Mouse (Mus musculus) adrenal gland, postnatal 10 days (tissue): Measurements from ENCODE around the gene Dennd1a. TPM values are rescaled to one million over a fixed set of nuclear protein-coding genes. Genes with fewer than 3 reads are reported as not detected.

Experiments
- DNase-seq: peaks from one replicate; pipeline ENCODE4 v3.0.0; 2021; ENCODE audit warnings: mixed read lengths
- long read RNA-seq, 2 experiments: library from polyadenylated mRNA; stranded (forward); transcript quantifications; one replicate each; pipeline ENCODE4 v2.0.0; 2021
- total RNA-seq, 2 experiments: library from RNA; stranded (reverse); gene quantifications; 2 replicates each; pipeline ENCODE4 v1.2.3; 2021

Dennd1a gene
- 10 to 100 TPM; 16.7 to 25.0 TPM for total RNA-seq
- long read RNA-seq, experiment 1, partial matches to known transcripts, result 0 of 5 reads
- long read RNA-seq, experiment 1, other reads (novel, unspliced or antisense), result 5 of 5 reads
- long read RNA-seq, experiment 2, partial matches to known transcripts, result 1 of 4 reads
- long read RNA-seq, experiment 2, other reads (novel, unspliced or antisense), result 3 of 4 reads

DNA sequence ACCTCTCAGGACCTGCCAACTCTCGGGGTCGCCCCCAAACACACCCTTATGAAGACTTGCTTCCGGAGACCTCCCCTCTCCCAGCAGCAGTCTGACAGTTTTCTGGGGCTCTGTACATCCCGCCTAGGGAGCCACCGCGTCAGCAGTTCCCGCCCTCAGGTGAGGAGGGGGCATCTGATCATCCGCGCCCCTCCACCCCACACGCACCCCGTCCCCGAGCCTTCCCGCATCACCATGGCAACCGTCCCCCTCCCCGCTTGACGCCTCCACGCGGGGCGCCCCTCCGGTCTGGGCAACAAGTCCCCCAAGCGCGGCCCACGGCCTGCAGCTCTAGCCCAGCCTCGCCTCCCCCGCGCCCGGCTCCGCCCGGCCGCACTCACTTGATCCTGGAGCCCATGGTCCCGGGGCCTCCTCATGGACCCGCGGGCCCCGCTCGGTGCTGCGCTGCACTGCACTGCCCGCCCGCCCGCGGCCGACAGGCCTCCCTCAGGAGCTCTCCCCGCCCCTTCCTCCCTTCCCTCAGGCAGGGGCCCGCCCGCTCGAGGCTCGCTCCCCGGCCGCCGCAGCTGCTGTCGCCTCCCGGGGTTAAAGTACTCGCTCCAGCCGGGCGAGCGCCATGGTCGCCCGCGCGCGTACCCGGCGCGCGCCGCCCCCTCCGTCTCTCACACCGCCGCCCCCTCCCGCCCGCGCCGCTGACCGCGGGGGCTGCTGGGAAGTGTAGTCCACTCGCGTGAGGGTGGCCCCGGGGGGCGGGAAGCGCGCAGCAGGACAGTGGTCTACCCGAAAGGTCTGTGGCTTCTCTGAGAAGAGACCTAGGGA, at the start of gene Dennd1a:
TSS of gene Dennd1a (minus strand) at position 658 of the 819 bp plus-strand sequence.
- peak; percentile 93 for DNase-seq

DNA sequence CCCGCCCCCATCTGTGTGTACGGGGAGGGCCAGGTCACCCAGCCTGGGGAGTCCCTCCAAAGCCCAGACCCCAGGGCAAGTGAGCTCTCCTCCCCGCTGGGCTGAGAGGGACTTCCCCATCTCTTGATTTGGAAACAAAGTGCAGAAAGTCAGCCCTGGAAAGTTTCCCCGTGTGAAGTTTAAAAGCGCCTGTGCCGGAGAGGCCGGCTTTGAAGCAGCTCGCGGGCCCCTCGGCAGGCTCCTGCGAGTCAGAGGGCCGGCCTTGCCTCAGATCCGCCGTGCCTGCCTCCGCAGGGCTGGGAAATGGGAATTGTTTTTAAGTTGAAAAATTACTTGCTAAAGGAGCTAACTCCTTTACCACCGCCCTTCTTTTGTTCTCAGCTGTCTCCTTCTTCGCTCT, 49.4 kb upstream of the Dennd1a start:
- DNase-seq, result no peak

DNA sequence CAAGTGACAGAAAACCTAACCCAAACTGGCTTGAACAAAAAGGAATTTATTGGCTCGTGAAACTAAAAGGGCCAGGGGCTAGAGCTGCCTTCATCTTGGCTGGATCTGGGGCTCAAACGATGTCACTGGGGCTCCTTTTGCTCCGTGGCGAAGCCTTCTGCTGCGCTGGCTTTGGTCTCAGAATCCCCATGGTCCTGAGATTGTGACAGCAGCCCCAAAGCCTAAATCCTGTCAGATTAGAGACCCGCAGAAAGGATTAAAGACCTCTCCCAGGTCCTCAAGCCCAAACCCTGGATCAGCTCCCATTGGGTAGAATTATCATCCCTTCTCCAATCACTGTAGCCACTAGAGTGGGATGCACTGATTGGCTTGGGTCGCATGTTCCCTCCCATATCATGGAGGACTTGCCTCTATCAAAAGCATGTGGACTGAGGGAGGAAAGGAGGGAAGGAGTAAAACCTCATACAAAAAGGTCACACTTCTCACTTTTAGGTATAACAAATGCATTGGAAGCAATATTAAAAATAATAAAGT, 46.5 kb upstream of the Dennd1a start:
- DNase-seq, result no peak

DNA sequence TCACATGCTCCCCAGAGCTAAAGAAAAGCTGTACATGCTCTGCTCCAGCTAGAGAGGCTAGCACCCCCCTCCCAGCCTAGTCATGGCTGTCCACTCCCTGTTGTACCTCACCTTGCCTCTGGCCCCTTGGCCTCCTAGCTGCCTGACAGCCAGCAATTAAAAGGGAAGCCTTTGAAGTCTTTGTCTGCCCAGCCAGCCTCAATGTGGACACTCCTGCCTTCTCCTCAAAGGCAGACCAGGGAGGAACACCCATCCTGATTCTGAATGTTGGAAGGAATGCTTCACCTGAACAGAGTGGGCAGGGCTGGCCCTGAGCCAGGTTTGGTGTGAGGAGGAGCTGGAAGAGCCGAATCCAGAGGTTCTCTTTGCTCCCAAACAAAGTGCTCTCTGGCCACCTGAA, 39.5 kb upstream of the Dennd1a start:
- no peak for DNase-seq

DNA sequence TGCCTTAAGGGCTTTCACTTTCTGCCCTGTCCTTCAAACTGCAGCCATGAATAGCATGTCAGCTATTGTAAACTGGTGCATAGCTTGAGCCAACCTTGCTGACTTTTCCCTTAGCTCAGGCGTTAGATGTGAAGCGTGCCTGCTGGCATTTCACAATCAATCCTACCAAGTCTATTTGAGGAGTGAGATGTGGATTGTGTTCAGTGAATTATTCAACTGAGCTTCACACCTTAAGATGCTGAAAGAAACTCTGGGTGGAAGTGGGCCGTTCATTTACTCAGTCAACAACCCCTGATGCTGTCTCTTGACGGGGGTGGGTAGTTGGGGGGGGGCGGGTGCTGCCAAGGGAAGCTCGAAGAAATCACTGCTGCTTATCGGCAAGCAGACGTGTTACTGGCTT, 36.2 kb upstream of the Dennd1a start:
- no peak for DNase-seq

DNA sequence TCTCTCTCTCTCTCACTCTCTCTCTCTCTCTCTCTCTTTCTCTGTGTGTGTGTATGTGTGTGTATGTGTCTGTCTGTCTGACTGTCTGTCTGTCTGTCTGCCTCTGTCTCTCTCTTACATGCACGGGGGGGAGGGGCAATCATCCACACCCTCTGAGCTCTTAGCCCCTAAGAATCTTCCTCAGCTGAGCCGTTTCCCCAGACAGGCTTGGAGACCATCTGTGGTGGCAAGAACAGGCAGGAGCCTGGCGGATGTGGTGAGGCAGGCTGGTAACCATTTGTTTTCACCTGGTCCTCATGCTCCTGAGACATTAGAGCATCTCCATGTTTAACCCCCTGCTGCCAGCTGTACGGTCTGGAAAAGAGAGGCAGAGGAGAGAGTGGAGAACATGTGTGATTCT, 33.7 kb upstream of the Dennd1a start:
- DNase-seq, result no peak

DNA sequence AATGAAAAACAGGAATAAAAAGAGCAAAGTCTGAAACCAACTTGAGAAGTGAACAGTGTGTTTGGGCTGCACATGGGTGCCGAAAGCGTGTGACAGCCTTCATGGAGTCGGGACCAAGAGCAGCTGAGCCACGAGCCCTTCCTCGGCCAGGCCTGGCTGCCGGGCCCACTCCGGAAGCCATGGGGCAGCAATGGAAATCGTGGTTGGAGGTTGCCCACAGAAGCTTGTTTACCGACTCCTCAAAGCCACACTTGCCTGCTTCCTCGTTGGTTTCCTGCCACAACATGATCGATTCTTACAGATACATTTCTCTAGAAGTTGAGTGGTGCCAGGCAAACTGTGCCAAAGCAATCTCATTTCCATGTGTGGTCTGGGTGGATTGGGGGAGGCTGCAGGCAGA, 31.9 kb upstream of the Dennd1a start:
- no peak for DNase-seq

DNA sequence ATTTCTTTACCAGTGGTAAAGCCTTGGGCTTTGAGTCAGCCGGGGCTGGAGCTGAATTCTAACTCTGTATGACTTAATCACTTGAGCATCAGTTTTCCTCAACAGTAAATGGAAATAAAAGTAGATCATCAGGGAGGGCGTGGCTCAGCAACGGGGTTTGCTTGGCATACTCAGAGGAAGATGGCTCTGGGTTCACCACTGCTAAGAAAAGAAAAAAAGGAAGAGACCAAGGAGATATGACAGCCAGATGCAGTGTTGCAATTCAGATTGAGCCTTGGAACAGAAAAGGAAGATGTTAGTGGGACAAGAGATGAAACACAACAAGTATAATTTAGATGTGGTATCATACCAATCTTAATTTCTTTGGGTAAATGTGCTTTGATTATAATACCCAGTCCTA, 26.2 kb upstream of the Dennd1a start:
- DNase-seq, result no peak

DNA sequence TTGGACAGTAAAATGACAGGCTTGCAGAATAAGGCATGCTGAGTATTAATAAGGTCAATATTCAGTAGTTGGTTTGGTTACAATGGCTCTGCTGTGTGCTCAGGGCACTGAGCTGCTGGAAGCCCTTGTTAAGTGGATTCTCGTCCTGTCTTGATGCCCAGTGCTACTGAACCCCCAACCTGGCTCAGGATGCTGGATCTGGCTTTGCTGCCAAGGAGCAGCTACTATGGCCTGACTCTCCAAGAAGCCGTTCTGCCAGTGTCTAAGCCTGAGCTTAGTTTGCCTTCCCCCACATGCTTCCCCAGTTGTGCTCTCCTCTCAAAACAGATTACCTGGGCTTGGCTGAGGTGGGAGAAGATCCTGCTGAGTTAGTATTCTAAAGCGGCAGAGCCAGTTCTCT, 25.7 kb upstream of the Dennd1a start:
- no peak for DNase-seq

DNA sequence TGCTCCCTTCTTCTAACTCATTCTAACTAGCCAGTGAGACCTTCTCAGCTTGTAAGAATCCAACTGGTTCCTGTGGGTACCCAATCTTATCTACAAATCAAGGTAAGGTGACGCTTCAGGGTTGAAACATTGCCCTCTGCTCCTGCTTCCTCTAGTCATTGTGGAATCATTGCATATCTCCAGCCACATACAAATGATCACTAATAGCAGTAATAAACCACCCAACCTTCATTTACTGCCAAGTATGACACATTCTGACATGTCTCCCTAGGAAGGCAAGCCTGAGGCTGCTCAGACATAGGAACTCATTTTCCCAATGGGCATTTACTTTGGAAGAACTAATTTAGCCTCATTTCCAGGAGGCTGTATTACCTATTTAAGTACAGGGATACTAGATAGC, 18.0 kb upstream of the Dennd1a start:
- DNase-seq, result no peak

DNA sequence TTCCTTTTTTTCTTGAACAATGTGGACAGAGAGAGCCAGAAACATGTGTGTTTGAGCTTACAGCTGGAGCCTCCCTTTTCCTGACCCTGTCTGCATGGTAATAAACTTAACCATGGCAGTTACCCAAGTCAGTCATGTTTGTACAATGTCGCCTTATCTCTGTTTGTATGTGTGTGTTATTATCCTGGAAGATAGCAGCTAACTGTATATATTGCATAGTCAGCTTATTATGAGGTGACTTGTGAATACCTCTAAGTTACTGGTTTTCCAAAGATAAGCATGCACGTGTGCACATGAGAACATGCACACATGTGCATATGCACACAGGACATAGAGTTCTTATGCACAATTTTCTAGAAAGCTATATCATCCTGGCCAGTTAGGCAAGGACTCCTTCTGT, 13.8 kb upstream of the Dennd1a start:
- DNase-seq, result no peak

DNA sequence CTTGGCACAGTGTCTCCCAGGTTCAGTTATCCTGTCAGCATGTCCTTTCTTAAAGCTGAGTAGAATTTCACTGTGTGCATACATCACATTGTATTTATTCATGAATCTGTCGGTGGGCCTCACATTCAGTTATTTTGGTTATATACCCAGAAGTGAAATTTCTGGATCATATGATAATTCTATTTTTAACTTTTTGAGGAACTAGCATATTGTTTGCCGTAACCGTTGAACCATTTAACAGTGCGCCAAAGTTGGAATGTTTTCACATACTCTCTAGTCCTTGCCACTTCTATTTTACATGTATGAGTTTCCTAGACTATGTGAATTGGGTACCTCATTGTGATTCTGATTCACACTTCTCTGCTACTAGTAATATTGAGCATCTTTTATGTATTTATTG, 8.7 kb upstream of the Dennd1a start:
- DNase-seq, result no peak

DNA sequence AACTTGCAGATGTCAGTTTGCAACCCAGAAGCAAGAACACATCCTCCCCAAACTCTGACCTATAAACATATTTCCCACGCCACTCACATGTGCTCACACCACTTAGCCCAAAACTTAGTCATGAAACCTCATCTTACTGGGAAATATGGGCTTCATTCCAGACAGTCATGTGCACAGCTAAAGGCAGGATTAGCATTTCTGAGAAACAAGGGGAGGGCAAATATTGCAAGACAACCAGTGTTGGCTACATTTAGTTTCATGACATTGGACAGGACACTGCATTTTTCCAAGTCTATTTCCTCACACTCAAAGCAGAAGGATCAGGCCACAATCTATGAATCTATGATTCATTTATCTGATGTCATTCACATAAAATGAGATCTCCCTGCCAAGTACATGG, 4.3 kb upstream of the Dennd1a start:
- DNase-seq, result no peak

DNA sequence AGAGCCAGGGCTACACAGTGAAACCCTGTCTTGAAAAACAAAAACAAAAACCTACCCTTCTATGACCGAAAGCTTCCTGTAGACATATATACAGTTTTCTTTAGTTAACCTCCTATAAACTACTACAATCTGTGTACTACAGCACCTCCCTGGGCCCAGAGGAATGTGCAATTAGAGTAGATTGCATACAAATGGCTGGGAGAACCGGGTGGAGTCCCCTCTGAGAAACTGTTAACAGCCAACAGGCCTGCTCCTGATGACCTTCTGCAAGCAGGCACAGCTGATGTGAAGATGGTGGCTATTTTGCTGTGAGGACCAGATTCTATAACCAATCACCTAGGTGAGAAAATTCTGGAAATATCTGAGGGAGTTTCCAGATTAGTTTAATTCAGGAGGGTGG, 1.0 kb upstream of the Dennd1a start:
- no peak for DNase-seq

DNA sequence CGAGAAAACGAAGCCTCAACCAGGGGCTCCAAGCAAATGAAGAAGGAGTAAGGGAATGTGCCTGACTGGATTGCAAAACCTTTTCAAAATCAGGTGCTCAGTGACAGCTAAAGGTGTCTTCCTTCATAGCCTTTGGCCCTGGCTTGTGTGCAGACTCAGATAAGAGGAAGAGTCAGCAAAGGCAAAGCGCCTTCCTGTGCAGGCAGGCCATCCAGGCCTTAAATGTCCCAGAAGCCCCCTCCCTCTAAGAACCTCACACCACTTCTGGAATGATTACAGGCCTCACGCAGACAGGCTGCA, 807 bp downstream of the Dennd1a start:
- no peak for DNase-seq

DNA sequence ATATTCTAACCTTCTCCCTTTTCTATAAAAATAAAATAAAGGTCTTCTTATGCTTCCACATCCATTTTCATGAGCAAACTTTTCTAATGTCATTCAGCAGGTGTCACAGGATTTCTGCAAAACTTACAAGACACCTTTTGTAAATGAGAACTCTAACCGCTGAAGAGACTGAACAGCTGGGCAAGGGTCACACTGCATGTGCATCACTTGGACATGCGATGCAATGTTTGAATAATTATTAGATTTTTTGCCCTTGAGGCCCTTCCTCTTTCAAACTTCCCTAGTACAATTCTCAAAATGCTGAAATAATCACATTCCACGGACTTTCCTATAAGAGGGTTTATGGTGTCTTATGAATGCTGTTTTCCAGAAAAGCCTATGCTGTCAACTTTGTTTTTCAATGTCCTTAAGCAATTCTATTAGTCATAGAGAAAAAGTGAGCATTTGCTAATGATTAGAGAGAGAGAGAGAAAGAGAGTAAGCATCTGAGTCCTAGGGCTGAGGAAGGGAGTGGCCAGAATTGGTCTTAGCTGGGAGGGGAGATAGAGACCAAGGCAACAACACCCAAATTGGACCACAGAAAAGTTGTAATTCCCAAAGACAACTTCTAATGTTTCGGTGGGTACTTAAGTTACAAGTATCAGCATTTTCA, 1.3 kb downstream of the Dennd1a start:
- no peak for DNase-seq

DNA sequence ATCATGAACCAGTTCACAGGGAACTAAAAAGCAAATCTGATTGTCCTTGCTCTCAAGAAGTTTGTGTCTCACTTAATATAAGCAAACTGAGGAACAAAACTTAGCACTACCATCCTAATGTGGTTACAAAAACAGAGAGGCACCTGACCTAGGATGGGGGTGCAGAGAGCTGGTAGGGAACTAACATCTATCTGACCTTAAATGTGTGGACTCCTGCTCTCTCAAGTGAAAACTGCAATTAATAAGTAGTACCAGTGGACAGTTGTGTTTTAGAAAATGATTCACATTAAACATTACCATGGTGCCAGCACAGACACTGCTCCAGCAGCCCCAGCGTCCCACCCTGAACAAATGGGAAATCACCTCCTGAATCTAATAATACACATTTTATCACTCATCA, 3.2 kb downstream of the Dennd1a start:
- no peak for DNase-seq

DNA sequence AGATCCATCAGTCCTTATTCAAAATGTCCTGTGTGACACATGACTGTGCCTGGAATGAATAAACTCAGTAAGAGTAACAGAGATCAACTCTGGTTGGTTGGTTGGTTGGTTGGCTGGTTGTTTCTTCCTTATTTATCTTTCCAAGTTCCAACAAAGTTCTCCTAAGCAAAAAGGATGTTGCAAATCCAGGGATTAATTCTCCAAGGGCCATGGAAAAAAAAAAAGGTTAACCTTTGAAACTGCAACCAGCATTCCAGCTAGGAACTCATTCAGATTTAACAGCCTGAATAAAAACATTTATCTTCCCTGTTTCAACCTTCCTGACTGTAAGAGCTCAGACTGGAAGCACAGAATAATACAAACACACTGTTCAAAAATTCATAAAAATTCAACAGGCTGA, 6.8 kb downstream of the Dennd1a start:
- no peak for DNase-seq

DNA sequence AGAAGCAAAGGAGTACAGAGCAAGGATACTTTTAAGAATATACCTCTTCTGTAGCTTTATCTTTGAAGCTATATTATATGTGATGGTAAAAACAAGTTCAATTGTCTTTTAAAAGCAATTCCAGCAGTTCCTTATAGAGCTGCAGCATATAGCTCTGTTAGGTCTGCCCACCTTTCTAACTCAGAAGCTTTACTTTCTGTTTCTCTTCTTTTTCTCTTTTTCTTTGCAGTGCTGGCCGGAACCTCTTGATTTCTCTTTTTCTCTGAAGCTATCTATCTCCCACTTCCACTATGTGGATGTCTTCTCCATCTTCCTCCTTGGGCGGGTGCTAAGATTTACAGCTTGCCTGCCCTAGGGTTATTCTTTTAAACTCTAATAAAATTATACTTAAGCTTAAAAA, 12.2 kb downstream of the Dennd1a start:
- DNase-seq, result no peak

DNA sequence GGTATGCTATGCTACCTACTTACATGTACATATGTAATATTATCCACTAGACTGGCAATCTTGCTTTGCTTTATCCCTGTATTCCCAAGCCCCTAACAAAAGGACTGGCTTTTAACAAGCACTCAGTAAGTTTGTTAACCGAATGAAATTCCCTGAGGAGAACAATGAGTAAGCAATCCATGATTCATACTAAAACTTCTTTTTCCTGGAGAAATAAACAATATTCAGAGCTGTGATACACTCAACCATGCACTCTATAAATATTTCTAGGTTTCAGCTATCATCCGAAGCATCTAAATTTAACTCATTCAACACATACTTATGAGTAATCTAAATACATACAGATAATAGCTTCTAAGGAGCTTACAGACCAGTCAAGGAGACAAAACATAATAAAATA, 23.5 kb downstream of the Dennd1a start:
- DNase-seq, result no peak

DNA sequence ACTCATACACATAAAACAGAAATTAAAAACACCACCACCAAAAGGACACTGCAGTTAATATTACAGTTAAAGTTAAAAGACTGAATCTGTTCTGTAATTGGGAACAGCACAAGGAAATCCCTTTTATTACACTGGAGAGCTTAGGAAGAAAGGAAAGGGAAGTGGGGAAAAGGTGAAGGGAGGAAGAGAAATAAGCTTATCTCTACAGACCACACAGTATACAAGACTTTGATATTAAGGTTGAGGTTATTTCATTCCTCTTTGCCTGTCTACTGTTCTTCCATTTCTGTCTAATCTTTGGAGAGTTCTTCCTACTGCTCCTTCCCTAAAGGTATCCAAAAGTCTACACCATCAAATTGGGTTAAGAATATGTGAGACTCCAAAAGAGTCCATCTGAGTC, 28.1 kb downstream of the Dennd1a start:
- no peak for DNase-seq

DNA sequence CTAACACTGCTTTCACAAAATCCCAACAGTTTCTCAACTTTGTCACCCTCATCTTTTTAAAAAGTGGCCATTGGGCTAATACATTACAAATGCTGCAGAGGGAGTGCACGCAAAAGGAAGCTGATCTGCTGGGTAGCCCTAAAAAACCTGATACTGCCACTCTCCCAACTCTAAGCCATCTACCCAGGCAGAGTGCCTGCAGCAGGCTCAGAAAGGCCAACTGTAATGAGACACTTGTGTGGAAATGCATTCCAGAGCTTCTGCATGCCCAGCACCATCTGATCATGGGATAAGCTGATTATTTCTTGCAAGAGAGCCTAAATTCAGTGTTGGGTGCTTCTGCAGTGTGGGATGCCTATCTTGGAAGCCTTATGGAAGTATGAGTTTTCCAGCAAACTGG, 49.6 kb downstream of the Dennd1a start:
- DNase-seq, result no peak

DNA sequence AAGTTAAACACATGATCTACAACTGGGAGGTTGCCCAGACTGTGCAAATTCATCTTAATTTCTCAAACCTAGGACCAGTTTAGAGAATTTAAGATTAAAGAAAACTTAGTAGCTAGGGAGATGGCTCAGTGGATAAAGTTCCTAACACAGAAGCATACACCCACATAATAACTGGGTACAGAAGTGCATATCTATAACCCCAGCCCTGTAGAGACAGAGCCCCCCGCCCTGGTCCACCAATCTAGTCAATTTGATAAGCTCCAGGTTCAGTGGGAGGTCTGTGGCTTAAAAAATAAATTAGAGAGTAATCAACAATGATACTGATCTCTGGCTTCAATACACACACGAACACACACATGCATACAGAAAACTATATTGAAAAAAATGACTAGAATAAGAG, 51.6 kb downstream of the Dennd1a start:
- DNase-seq, result no peak

DNA sequence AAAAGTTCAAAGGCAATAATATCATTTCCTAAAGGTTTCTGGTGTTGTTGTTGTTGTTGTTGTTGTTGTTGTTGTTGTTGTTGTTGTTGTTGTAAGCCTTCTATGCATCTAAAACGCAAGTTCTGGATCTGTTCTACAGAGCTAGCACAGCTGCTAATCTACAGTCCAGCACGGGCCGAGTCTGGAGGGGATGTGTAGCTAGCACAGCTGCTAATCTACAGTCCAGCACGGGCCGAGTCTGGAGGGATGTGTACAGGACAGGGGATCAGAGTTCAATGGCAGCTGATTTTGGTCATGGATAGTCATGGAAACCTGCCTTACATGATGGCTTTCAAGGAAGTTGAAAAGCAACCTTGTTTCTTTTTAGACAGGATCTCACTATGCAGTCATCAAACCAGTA, 57.3 kb downstream of the Dennd1a start:
- no peak for DNase-seq
